Mouse (Mus musculus) testis, adult 2 months (tissue): Measurements from ENCODE around the gene Tstd2.

Experiments
- CTCF ChIP-seq: fragments of 200-500 bp; IDR thresholded peaks from 2 replicates; pipeline ENCODE4 v1.5.1; 2012; ENCODE audit warnings: low read depth, mild to moderate bottlenecking, inconsistent platforms, low read length, moderate library complexity; ENCODE audit not compliant: control insufficient read depth, insufficient read depth, insufficient replicate concordance
- POLR2A ChIP-seq: fragments of 200-500 bp; IDR thresholded peaks from 2 replicates; pipeline ENCODE4 v1.6.1; 2012; ENCODE audit warnings: low read depth, mild to moderate bottlenecking, inconsistent platforms, low read length, moderate library complexity; ENCODE audit not compliant: control insufficient read depth

GRCm38 (mm10) chr4:46102078-46102769 is 36.3 kb downstream of the Tstd2 start:
- TF ChIP-seq CTCF (no peak), POLR2A (no peak)
